Mouse (Mus musculus) hindbrain, embryonic 11.5 days (tissue): ENCODE measurements at regions not wholly inside any gene's neighbourhood (a gene's known extent, or its start where the extent isn't known, plus 50 kb on each side); places are given as distances from the start of the nearest gene placed in this dataset.

ENCODE experiments used
- ATAC-seq: fragments of 200-750 bp; cut with Nextera tagmentation; 2 replicates; pipeline ENCODE4 v1.8.0; 2017; ENCODE audit warnings: mild to moderate bottlenecking, moderate TSS enrichment, moderate library complexity; ENCODE audit not compliant: low FRiP score
- DNase-seq: peaks from one replicate; pipeline ENCODE4 v3.0.0-alpha.2; 2015; ENCODE audit warnings: low spot score
- H3K27ac ChIP-seq: fragments of 300-500 bp; sonication (generic); 2 replicates; pipeline ENCODE4 v1.5.1; 2014; ENCODE audit warnings: mild to moderate bottlenecking, low read depth, low read length
- H3K27me3 ChIP-seq: fragments of 300-500 bp; sonication (generic); 2 replicates; pipeline ENCODE4 v1.6.1; 2014; ENCODE audit warnings: mild to moderate bottlenecking, low read length, moderate library complexity, mixed read lengths; ENCODE audit not compliant: control insufficient read depth, insufficient read depth
- H3K36me3 ChIP-seq: fragments of 300-500 bp; sonication (generic); 2 replicates; pipeline ENCODE4 v1.6.1; 2014; ENCODE audit warnings: mild to moderate bottlenecking, low read length, moderate library complexity, mixed read lengths; ENCODE audit not compliant: control insufficient read depth, insufficient read depth
- H3K4me1 ChIP-seq: fragments of 300-500 bp; sonication (generic); replicated peaks from 2 replicates; pipeline ENCODE4 v1.6.1; 2014; ENCODE audit warnings: low read length, mixed read lengths; ENCODE audit not compliant: control insufficient read depth, insufficient read depth
- H3K4me2 ChIP-seq: fragments of 300-500 bp; sonication (generic); replicated peaks from 2 replicates; pipeline ENCODE4 v1.6.1; 2014; ENCODE audit warnings: mild to moderate bottlenecking, low read depth, low read length
- H3K4me3 ChIP-seq: fragments of 300-500 bp; sonication (generic); 2 replicates; pipeline ENCODE4 v1.5.1; 2014; ENCODE audit warnings: low read depth, low read length
- H3K9ac ChIP-seq: fragments of 300-500 bp; sonication (generic); 2 replicates; pipeline ENCODE4 v1.6.1; 2014; ENCODE audit warnings: low read depth, low read length
- H3K9me3 ChIP-seq: fragments of 300-500 bp; sonication (generic); 2 replicates; pipeline ENCODE4 v1.6.1; 2016; ENCODE audit warnings: low read length; ENCODE audit not compliant: control insufficient read depth
- WGBS: fragments of 180-500 bp; shearing (Covaris S2); extraction: QIAGEN DNeasy Blood & Tissue Kit; methylation state at CpG from one replicate; pipeline ENCODE4 v1.1.7; 2014; 5-methylcytosine and 5-hydroxymethylcytosine counted together

GRCm38 (mm10) chr9:87326374-87327295 is 71.3 kb upstream of the Cep162 start:
- Histone ChIP-seq H3K4me3 (no peak overlapping the region), H3K9me3 (no peaks in the 10 kb centered on the region), H3K4me1 (no peaks in the 10 kb centered on the region), H3K36me3 (no peaks in the 10 kb centered on the region), H3K9ac (no peak overlapping the region), H3K4me2 (no peak overlapping the region), H3K27me3 (no peaks in the 10 kb centered on the region), H3K27ac (no peak overlapping the region)
- ATAC-seq, result no peak
- no peak for DNase-seq
- WGBS, result 58% methylated on average over 6 of the region's 6 CpGs

DNA sequence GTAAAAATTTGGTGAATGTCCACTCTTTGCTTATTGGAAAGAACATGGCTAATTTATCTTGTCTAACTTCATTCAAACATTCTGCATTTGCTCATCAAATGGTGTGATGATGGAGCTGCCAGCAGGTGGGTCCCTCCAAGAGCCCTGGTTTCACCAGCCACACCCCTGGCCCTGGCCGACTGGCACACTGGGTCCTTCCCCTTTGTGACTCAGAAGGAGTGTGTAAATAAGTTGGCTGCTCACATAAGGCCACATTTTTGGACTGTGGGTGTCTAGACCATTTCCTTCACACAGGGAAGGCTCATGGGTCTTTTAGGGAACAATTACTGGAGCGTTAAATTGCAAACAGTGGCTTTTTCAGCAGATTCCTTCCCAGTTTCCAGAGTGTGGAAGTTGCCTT is 68.4 kb upstream of the Cep162 start:
- Histone ChIP-seq H3K9ac (no peak overlapping the region), H3K27me3 (no peaks in the 10 kb centered on the region), H3K4me1 (no peaks in the 10 kb centered on the region), H3K27ac (no peak overlapping the region), H3K9me3 (no peaks in the 10 kb centered on the region), H3K4me2 (no peak overlapping the region), H3K36me3 (no peaks in the 10 kb centered on the region), H3K4me3 (no peak overlapping the region)
- ATAC-seq, result no peak
- WGBS, result 80% methylated on average over 2 of the region's 2 CpGs
- no peak for DNase-seq

- no peak overlapping the region for H3K27ac ChIP-seq
- DNase-seq, result no peak
- H3K4me1 ChIP-seq, result no peaks in the 10 kb centered on the region
- no peak for ATAC-seq
- H3K4me3 ChIP-seq, result no peak overlapping the region
- no peaks in the 10 kb centered on the region for H3K36me3 ChIP-seq
- H3K9me3 ChIP-seq, result no peaks in the 10 kb centered on the region
- H3K9ac ChIP-seq, result no peak overlapping the region
- no peaks in the 10 kb centered on the region for H3K27me3 ChIP-seq
- WGBS, result 77% methylated on average over 13 of the region's 13 CpGs
- H3K4me2 ChIP-seq, result no peak overlapping the region
These were observed 65.4 kb upstream of the Cep162 start for GRCm38 (mm10) chr9:87320758-87321157.

GRCm38 (mm10) chr9:87318767-87319166 is 63.4 kb upstream of the Cep162 start:
- no peaks in the 10 kb centered on the region for H3K27me3 ChIP-seq
- no peak for ATAC-seq
- H3K9me3 ChIP-seq, result no peaks in the 10 kb centered on the region
- no peak for DNase-seq
- no peak overlapping the region for H3K4me3 ChIP-seq
- WGBS, result 71% methylated on average over 7 of the region's 7 CpGs
- no peak overlapping the region for H3K4me2 ChIP-seq
- no peak overlapping the region for H3K9ac ChIP-seq
- no peak overlapping the region for H3K27ac ChIP-seq
- no peaks in the 10 kb centered on the region for H3K4me1 ChIP-seq
- H3K36me3 ChIP-seq, result no peaks in the 10 kb centered on the region

DNA sequence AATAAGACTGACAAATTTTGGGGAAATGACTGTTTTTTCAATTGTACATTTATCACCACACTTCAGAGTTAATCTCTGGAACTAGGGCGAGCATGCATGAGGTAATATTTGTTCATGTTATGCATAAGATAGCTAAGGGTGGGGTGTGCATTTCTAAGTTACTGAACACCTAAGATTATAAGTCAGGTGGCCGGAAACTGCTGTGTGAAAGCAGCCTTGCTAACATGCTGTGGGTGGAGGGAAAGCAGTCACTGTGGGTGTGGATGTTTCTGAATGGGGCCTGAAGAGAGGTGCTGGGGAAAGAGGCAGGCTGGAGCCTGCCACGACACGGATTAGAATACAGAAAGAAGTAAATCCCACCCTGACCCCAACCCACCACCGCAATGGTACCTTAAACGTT is 54.8 kb upstream of the Cep162 start:
- Histone ChIP-seq H3K36me3 (no peaks in the 10 kb centered on the region), H3K27ac (no peak overlapping the region), H3K9me3 (no peaks in the 10 kb centered on the region), H3K27me3 (no peaks in the 10 kb centered on the region), H3K9ac (no peak overlapping the region), H3K4me3 (no peak overlapping the region), H3K4me2 (no peak overlapping the region), H3K4me1 (no peaks in the 10 kb centered on the region)
- WGBS, result 87% methylated on average over 6 of the region's 6 CpGs
- no peak for ATAC-seq
- DNase-seq, result no peak
